Mouse (Mus musculus) left cerebral cortex, postnatal 4 days (tissue): ENCODE results near the gene Prkn. TPM values are rescaled to one million over a fixed set of nuclear protein-coding genes. Genes with fewer than 3 reads are reported as not detected.
A peak's percentile ranks its signal among the peaks of the same experiment; 100 is the strongest.

Experiments used
- DNase-seq: peaks from one replicate; pipeline ENCODE4 v3.0.0-alpha.2; 2022
- intact Hi-C: fragments of 180-260 bp; cut with DNase I; formaldehyde crosslinking; loops from one replicate; pipeline ENCODE4 v1.15.1; 2025
- total RNA-seq, 2 experiments: library from RNA; stranded (reverse); gene quantifications; 2 replicates each; pipeline ENCODE4 v1.2.3; 2021

Gene Prkn
- total RNA-seq, 2 experiments from 2014 or later, result 12.8 to 16.2 TPM

- intact Hi-C loops, result no loop called here
Observed at GRCm38 (mm10) chr17:10982136-10982535, 142.0 kb downstream of the Prkn start.

GRCm38 (mm10) chr17:10987040-10987439, 146.9 kb downstream of the Prkn start:
- DNase-seq, result peak; percentile 81
- intact Hi-C loops, result no loop called here

More at GRCm38 (mm10) chr17:10982136-10982535, 142.0 kb downstream of the Prkn start:
- no peak for DNase-seq

- DNase-seq, result peak; percentile 21
- intact Hi-C loops, result no loop called here
Observed at GRCm38 (mm10) chr17:10997291-10997690, 157.1 kb downstream of the Prkn start.

GRCm38 (mm10) chr17:11023371-11023770, 183.2 kb downstream of the Prkn start:
- peak; percentile 21 for DNase-seq
- intact Hi-C loops, result loop anchor here (5.0 to 10.0 kb wide), 2 partner anchors 179 to 706 kb away; partner anchors contain the start of genes Pacrg, Prkn and Qk

- intact Hi-C loops, result loop anchor here (10.0 kb wide), 1 partner anchor 185 kb away; the partner anchor contains the start of genes Pacrg and Prkn
- DNase-seq, result no peak
Observed at GRCm38 (mm10) chr17:11029348-11029747, 189.2 kb downstream of the Prkn start.

DNA sequence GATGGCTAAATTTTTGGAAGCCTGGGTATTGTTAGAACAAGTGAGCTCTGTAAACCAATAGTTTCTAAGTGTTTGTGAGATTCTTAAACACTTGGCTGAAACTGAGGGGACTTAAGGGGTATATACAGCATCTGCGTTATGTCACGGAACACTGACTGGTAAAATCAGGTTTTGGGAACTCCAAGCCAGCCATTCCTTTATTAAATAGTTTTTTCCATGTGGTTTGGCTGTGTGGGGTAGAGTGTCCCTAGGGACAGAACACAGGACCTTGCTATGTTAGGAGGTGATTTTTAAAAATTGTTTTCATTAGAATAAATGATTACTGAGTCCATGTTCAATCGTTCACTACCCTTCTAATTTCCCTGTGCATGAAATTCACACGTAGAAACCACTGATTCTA, 190.8 kb downstream of the Prkn start:
- DNase-seq, result no peak
- intact Hi-C loops, result no loop called here

GRCm38 (mm10) chr17:11032366-11032765, 192.2 kb downstream of the Prkn start:
- intact Hi-C loops, result no loop called here
- DNase-seq, result no peak

GRCm38 (mm10) chr17:11033594-11033993, 193.4 kb downstream of the Prkn start:
- no peak for DNase-seq
- intact Hi-C loops, result no loop called here

DNA sequence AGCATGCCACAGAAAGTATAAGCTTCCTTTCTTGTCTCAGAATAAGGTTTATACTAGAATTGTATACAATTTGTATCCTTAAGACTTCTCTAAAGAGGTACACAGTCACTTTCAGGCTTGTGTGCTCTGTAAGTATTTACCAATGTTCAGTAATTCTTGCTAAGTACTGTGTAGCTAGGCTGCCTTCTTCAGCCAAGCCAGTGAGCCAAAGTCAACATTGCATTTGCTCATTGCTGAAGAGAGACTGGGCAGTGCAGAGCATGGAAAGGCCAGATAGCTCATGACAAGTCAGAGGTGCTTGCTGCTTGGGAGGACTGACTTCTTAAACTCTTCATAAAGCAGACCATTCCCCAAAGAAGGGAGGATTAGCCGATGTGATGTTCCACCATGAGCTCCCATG, 198.1 kb downstream of the Prkn start:
- no peak for DNase-seq
- intact Hi-C loops, result no loop called here

DNA sequence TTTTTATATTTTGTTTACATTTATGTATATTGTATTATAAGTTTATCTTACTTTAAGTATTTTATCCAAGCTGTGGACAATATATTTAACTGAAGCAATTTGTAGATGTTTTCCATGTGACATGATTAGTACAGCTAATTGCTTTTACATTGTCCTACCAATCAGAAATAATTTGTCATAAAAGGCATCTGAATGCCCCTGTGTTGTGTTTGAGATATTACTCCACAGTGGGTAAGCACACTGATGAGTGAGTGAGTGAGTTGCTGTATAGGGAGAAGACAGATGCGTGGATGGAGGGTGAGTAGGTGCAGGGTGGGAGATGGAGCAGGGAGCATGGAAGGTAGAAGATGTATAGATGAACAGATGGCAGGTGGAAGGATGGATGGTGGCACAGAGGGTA, 218.8 kb downstream of the Prkn start:
- intact Hi-C loops, result no loop called here
- no peak for DNase-seq

DNA sequence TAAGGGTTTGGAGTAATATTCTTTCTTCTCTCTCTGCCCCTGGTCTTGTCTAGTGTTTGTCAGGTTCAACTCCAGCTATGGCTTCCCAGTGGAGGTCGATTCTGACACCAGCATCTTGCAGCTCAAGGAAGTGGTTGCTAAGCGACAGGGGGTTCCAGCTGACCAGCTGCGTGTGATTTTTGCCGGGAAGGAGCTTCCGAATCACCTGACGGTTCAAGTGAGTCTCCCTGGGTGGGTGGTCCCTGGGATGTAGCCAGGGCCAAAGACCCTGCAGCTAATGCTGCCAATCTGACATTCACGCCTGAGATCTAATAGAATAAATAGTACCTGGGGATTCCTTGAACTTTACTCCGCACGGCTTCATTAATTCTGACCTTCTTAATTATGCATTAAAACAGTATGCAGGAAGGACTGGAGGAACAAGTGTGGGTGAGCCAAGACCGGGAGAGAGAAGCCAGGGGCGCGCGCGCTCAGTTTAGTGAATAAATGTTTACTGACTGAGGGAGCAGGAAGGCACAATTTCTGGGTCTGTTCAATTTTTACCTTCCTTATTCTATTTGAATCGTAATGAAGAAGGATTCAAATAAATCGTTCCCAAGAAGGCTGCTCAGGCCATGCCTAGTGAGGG, 227.0 kb downstream of the Prkn start:
- intact Hi-C loops, result no loop called here
- DNase-seq, result peak; percentile 43

- intact Hi-C loops, result no loop called here
- peak; percentile 83 for DNase-seq
Observed at GRCm38 (mm10) chr17:11067704-11068475, 227.7 kb downstream of the Prkn start.

GRCm38 (mm10) chr17:11070996-11071395, 230.8 kb downstream of the Prkn start:
- intact Hi-C loops, result no loop called here
- DNase-seq, result no peak

GRCm38 (mm10) chr17:11076319-11076903, 236.2 kb downstream of the Prkn start:
- peak; percentile 34 for DNase-seq
- intact Hi-C loops, result no loop called here

DNA sequence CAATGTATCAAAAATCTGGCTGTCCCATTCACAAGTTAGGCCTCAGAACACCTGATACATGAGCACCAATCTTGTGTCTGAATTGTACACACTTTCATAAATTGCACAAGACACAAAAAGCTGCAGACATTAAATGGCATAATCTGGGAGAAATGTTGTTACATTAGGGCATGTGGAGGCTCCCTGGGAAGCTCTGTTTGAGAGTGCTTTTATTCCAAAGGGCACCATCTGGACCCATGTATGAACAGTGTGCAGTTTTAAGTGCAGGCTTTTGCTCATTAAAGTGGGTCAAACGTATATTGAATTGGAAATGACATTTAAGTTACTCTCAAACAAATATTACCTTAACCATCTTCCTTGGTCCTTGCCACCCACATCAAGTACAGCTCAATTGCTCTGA, 246.3 kb downstream of the Prkn start:
- no peak for DNase-seq
- intact Hi-C loops, result no loop called here

- DNase-seq, result no peak
- intact Hi-C loops, result no loop called here
Observed at GRCm38 (mm10) chr17:11087088-11087487, 246.9 kb downstream of the Prkn start.

GRCm38 (mm10) chr17:11087823-11088222, 247.6 kb downstream of the Prkn start:
- DNase-seq, result no peak
- intact Hi-C loops, result no loop called here

GRCm38 (mm10) chr17:11089361-11089760, 249.2 kb downstream of the Prkn start:
- DNase-seq, result no peak

DNA sequence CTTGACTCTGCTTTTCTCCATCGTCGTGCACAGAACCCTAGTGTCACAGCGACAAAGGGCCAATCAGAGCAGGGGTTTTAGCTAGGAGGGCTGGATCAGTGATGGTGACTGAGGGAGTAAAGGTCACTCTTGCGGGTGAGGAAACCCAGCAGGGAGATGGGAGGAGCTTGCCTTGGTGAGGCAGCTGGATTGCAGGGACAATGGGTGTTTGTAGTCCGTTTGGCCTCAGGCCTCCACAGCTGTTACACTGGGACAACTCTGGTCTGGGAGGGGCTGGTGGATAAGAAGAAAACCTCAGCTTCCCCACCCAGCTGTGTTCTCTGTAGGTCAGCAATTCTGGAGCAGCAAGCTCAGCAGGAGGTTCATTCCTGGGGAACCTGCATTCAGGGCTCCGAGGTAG, 252.7 kb downstream of the Prkn start:
- no peak for DNase-seq
- intact Hi-C loops, result no loop called here

More at GRCm38 (mm10) chr17:11089361-11089760, 249.2 kb downstream of the Prkn start:
- intact Hi-C loops, result no loop called here

DNA sequence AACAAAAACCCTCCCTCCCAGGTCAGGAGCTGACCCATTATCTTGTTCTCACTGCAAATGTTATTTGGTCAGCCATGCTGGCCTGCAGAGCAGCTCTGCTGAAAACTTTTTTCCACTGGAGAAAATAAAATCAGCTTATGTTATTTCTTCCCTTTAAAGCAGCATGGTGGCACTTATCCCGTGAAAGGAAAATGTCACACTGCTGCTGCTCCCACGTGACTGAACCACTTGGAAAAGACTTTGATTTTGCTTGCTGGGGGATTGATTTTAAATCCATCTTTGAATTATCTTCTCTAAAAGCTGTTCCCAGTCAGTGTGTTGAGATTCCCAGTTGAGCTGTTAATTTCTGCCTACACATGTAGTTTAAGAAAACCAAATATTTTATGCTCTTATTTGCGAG, 253.1 kb downstream of the Prkn start:
- no peak for DNase-seq
- intact Hi-C loops, result no loop called here

- intact Hi-C loops, result no loop called here
Observed at GRCm38 (mm10) chr17:11107007-11107406, 266.8 kb downstream of the Prkn start.

GRCm38 (mm10) chr17:11107916-11108315, 267.7 kb downstream of the Prkn start:
- no peak for DNase-seq
- intact Hi-C loops, result no loop called here

More at GRCm38 (mm10) chr17:11107007-11107406, 266.8 kb downstream of the Prkn start:
- DNase-seq, result no peak
